Mouse (Mus musculus): ENCODE results near the gene Suclg1. TPM values are rescaled to one million over a fixed set of nuclear protein-coding genes. Genes with fewer than 3 reads are reported as not detected.

Suclg1 gene
- polyA plus RNA-seq, 1 experiment, result 2,335 TPM

Other genes with a start within 250 kb of the Suclg1 start
- gene Dnah6, start 26.7 kb upstream of the Suclg1 start, polyA plus RNA-seq (2012; ENCODE audit: insufficient read depth, insufficient read length, missing spikeins), result not detected in 2 replicates
- gene 4931417E11Rik, start 221.3 kb downstream of the Suclg1 start, polyA plus RNA-seq (2012; ENCODE audit: insufficient read depth, insufficient read length, missing spikeins), result not detected in 2 replicates